Mouse (Mus musculus): ENCODE measurements around the gene Atp2a3.

Gene Atp2a3

GRCm38 (mm10) chr11:72961072-72961980 is at the start of gene Atp2a3:
Gene Atp2a3, plus strand, starts transcription at chr11:72961169.
- DNase-seq (ENCODE audit: low read depth) = peak; percentile 88

GRCm38 (mm10) chr11:72917299-72917996 is 43.5 kb upstream of the Atp2a3 start:
- no peak for DNase-seq (ENCODE audit: low read depth)

DNA sequence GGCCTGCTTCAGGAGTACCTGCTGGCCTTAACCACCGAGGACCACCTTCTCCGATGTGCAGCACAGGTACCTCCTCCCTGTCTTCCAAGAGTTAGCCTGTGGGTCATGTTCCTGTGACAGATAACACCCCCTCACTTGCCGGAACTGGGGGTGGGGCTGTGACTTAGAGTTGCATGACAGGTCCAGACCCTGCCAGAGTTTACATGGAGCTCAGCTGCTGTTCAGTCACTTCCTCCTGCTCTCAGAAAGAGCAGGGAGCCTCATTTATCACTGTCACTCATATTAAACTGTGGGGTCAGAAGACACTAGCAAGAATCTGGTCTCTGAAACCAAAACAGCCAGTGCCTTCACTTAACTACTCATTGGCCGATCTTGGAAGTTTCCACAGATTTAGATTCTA is 37.9 kb upstream of the Atp2a3 start:
- no peak for DNase-seq (ENCODE audit: low read depth)

- DNase-seq (ENCODE audit: low read depth) = no peak
Measured at GRCm38 (mm10) chr11:72924458-72924857, 36.5 kb upstream of the Atp2a3 start.

DNA sequence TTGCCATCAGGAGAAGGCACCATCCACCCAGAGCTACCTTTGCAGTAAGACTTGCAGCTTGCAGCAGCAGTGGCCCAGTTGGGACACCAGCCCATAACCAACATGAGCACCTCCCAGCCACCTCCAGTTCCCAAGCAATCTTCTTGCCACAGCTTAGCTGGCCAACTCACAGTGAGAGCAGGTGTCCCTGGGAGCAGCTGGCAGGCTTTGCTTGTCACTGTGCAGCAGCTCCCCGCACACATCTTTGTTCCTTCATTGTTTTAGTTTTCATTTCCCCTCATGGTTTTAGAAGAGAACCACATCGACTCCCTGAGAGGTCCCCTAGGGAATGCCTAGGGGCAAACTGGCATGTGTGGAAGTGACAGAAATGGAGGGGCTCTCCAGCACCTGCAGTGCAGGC is 35.9 kb upstream of the Atp2a3 start:
- no peak for DNase-seq (ENCODE audit: low read depth)

GRCm38 (mm10) chr11:72926226-72926890 is 34.6 kb upstream of the Atp2a3 start:
- peak; percentile 65 for DNase-seq (ENCODE audit: low read depth)

- peak; percentile 66 for DNase-seq (ENCODE audit: low read depth)
Measured at GRCm38 (mm10) chr11:72928516-72928915, 32.5 kb upstream of the Atp2a3 start.

DNA sequence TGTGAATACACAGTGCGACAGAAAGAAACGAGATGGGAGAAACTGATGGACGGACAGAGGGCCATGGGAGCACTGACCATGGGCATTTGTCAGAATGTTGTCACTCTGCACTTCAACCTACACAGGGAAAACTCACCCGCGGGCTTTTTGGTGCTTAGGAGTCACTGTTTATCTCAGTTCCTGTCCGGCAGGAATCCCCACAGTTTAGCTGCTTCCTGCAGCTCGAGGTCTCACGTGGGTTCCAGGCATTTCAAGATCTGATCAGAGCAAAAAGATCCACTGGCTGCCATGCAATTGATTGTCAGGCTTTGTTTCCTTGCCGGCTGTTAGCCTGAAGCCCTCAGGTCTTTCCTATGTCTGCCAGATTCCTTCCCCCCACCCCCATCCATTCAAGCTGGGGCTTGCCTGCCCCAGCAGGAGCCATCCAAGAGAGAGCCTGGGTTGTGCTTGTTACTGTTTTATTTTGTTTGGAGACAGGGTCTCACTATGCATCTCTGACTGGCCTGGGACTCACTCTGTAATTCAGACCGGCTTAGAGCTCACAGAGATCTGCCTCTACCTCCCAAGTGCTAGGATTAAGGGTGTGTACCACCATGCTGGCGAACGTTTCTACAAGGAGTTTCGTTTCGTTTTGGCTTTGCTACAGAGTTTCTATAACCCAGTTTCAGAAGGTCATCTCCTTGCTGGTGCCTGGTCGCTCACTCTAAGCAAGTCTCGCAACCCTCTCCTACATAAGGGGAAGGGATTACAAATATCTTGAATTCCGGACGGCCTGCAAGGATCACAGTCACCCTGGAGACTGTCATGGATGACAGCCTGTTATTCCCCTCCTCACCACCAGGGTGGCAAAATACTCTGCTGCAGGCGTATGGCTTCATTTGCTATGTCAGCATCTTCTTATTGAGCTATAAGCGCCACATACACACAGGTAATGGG is 20.5 kb upstream of the Atp2a3 start:
- DNase-seq (ENCODE audit: low read depth) = peak; percentile 76

- DNase-seq (ENCODE audit: low read depth) = no peak
Measured at GRCm38 (mm10) chr11:72944996-72945793, 15.8 kb upstream of the Atp2a3 start.

- DNase-seq (ENCODE audit: low read depth) = peak; percentile 48
Measured at GRCm38 (mm10) chr11:72945875-72946559, 15.0 kb upstream of the Atp2a3 start.

DNA sequence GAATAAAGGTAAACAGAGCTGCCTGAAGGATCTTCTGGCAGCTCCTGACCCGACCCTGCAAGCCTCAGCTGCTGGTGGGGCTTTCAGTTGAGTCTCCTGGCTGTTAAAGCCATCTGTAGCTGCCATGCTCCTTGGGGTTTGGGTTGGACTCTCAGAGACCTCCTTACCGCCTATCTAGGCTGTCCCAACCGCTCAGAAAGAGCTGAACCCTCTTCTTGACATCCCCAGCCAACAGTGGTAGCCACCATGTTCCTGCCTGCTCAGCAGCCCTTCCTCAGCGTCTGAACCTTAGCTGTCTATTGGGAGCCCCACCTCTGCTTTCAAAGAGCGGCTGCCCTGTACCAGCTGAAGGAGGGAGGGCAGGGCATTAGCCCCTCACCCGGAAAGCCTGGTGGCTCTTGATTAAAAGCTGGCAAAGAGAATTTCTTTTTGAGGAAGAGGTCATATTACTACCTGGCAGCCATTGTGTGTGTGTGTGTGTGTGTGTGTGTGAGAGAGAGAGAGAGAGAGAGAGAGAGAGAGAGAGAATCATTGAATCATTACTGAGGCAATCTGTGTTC is 14.3 kb upstream of the Atp2a3 start:
- DNase-seq (ENCODE audit: low read depth) = no peak

- DNase-seq (ENCODE audit: low read depth) = no peak
Measured at GRCm38 (mm10) chr11:72947840-72948239, 13.1 kb upstream of the Atp2a3 start.

- no peak for DNase-seq (ENCODE audit: low read depth)
Measured at GRCm38 (mm10) chr11:72948254-72948653, 12.7 kb upstream of the Atp2a3 start.

- DNase-seq (ENCODE audit: low read depth) = no peak
Measured at GRCm38 (mm10) chr11:72951137-72952000, 9.6 kb upstream of the Atp2a3 start.

GRCm38 (mm10) chr11:72952226-72952625 is 8.7 kb upstream of the Atp2a3 start:
- no peak for DNase-seq (ENCODE audit: low read depth)

GRCm38 (mm10) chr11:72952697-72953096 is 8.3 kb upstream of the Atp2a3 start:
- DNase-seq (ENCODE audit: low read depth) = no peak

GRCm38 (mm10) chr11:72953116-72953439 is 7.9 kb upstream of the Atp2a3 start:
- DNase-seq (ENCODE audit: low read depth) = no peak

GRCm38 (mm10) chr11:72953440-72954151 is 7.4 kb upstream of the Atp2a3 start:
- peak; percentile 68 for DNase-seq (ENCODE audit: low read depth)
